ENCODE assay signal across 8 mouse cellular contexts in genomic region chr2:27475495-27476302, GRCm38 (mm10). TPM values are rescaled to one million over a fixed set of nuclear protein-coding genes. Genes with fewer than 3 reads are reported as not detected.
A peak's percentile ranks its signal among the peaks of the same experiment; 100 is the strongest.
DNase-seq lines count a peak whose midpoint lies in the region; ATAC-seq and TF ChIP-seq lines count a peak whose summit lies in the region.

No protein-coding gene starts in this region.

- peak overlapping the region; percentile 97 for H3K9ac ChIP-seq in hindbrain, embryonic 14.5 days

- in situ Hi-C loops in Patski (cut with MboI; ENCODE audit: low pct_unique_long_range_greater_than_20kb): no loop called here

- H3K9me3 ChIP-seq in hindbrain, embryonic 14.5 days (ENCODE audit: control insufficient read depth, low read length): no peaks in the 10 kb centered on the region

- TF ChIP-seq CTCF in Patski (IDR thresholded peaks at IDR 0.05): no peak

- ATAC-seq in Patski: peak; percentile 93
- peak; percentile 98 for ATAC-seq in hindbrain, embryonic 14.5 days (ENCODE audit: low FRiP score)

- WGBS in hindbrain, embryonic 14.5 days: under 1% methylated on average over 88 of the region's 96 CpGs

- H3K4me2 ChIP-seq in hindbrain, embryonic 14.5 days (replicated peaks): peak overlapping the region; percentile 95

- peaks cover 37% of the 10 kb centered on the region for H3K4me1 ChIP-seq in hindbrain, embryonic 14.5 days (replicated peaks; ENCODE audit: control insufficient read depth, insufficient read depth, low read length)

- peak overlapping the region; percentile 96 for H3K4me3 ChIP-seq in hindbrain, embryonic 14.5 days (replicated peaks; ENCODE audit: low read length)

- H3K27ac ChIP-seq in hindbrain, embryonic 14.5 days: peak overlapping the region; percentile 96

- no peak for DNase-seq in Patski (ENCODE audit: low read depth, low spot score)
- peak; percentile 93 to 96 for DNase-seq in cerebellum, postnatal 14 days
- peak; percentile 78 to 83 for DNase-seq in frontal cortex, postnatal 25 days (ENCODE audit: low spot score in 2 of 2)
- peak; percentile 93 for DNase-seq in hindbrain, embryonic 14.5 days (ENCODE audit: low spot score)
- DNase-seq in layer of hippocampus, postnatal 36 days: peak; percentile 91 to 92
- DNase-seq in lung, postnatal 36 days: peak; percentile 96
- peak; percentile 97 for DNase-seq in retina, postnatal 1 day
- peak; percentile 82 to 90 for DNase-seq in urinary bladder, adult 18-20 months (ENCODE audit: low spot score in 2 of 2)

- CTCF ChIA-PET in Patski (lab: Charles Lee): no interaction called here

- POLR2A ChIA-PET in Patski (lab: Charles Lee): interaction anchor here (0.7 to 1.4 kb wide), 2 partner anchors 31 to 846 kb away, joined by 3 read pairs; no protein-coding TSS in a partner anchor

- H3K36me3 ChIP-seq in hindbrain, embryonic 14.5 days (replicated peaks; ENCODE audit: control insufficient read depth, insufficient read depth): no peaks in the 10 kb centered on the region

- no peaks in the 10 kb centered on the region for H3K27me3 ChIP-seq in Patski
- H3K27me3 ChIP-seq in hindbrain, embryonic 14.5 days (ENCODE audit: control insufficient read depth, insufficient read depth, low read length): no peaks in the 10 kb centered on the region

RNA-seq across cellular contexts. Expression of gene Brd3, which starts 31.8 kb away (rescaled TPM):
- 30.0 TPM for polyA plus RNA-seq in Patski (2021)
- 132 and 134 TPM in 2 replicates for polyA plus RNA-seq in hindbrain, embryonic 14.5 days (2014; fragmentation: Nextera tagmentation; extraction: Ambion mirVana)
- 10 to 100 TPM; 54.5 to 56.6 TPM for total RNA-seq in layer of hippocampus, postnatal 36 days (2021)

RNA-seq across cellular contexts. Expression of gene Brd3os, which starts 33.6 kb away (rescaled TPM):
- 19.0 TPM for polyA plus RNA-seq in Patski (2021)
- polyA plus RNA-seq in hindbrain, embryonic 14.5 days (2014; fragmentation: Nextera tagmentation; extraction: Ambion mirVana): 43.8 and 45.9 TPM in 2 replicates
- total RNA-seq in layer of hippocampus, postnatal 36 days (2021): 10 to 100 TPM; 22.6 to 24.0 TPM

RNA-seq across cellular contexts. Expression of gene Wdr5, which starts 39.3 kb away (rescaled TPM):
- polyA plus RNA-seq in Patski (2021): 44.3 TPM
- 39.1 and 42.1 TPM in 2 replicates for polyA plus RNA-seq in hindbrain, embryonic 14.5 days (2014; fragmentation: Nextera tagmentation; extraction: Ambion mirVana)
- 10 to 100 TPM; 27.1 to 27.7 TPM for total RNA-seq in layer of hippocampus, postnatal 36 days (2021)

RNA-seq across cellular contexts. Expression of gene Vav2, which starts 48.9 kb away (rescaled TPM):
- polyA plus RNA-seq in Patski (2021): 36.7 TPM
- polyA plus RNA-seq in hindbrain, embryonic 14.5 days (2014; fragmentation: Nextera tagmentation; extraction: Ambion mirVana): 15.0 and 16.0 TPM in 2 replicates
- 10 to 100 TPM; 11.2 to 11.5 TPM for total RNA-seq in layer of hippocampus, postnatal 36 days (2021)
